Mouse (Mus musculus) left cerebral cortex, adult 9 months (tissue): ENCODE measurements around the gene Ccnc.

Experiments
- DNase-seq, 2 experiments: peaks; one replicate each; pipeline ENCODE4 v3.0.0; 2022; ENCODE audit warnings: low spot score in 2 of 2

Ccnc gene

DNA sequence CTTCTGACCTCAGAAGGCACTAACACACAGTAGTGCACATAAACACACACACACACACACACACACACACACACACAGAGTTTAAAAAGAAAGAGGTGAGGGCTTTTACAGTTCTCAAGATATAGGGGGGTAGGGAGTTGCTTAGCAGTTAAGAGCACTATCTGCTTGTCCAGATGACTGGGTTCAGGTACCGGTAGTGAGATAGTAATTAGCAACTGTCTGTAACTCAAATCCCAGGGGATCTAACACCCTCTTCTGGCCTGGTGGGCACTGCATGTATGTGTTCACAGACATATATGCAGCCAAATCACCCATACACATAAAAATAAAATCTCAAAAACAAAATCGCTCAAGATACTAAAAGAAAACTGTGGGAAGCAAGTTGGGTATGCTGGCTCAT, 74.1 kb downstream of the Ccnc start:
- DNase-seq, result no peak

GRCm38 (mm10) chr4:21807204-21807603, 79.7 kb downstream of the Ccnc start:
- DNase-seq, result no peak
